Mouse (Mus musculus) liver, adult 2 months (tissue): ENCODE results near the gene Wrap53.
A peak's percentile ranks its signal among the peaks of the same experiment; 100 is the strongest.

Experiments
- CTCF ChIP-seq: fragments of 200-500 bp; IDR thresholded peaks from 2 replicates; pipeline ENCODE4 v1.5.1; 2011; ENCODE audit warnings: low read depth, low read length, control low read depth
- POLR2A ChIP-seq: fragments of 200-500 bp; IDR thresholded peaks from 2 replicates; pipeline ENCODE4 v1.6.1; 2011; ENCODE audit warnings: low read length, control low read depth; ENCODE audit not compliant: insufficient read depth; ENCODE audit errors: extremely low read depth

- TF ChIP-seq CTCF (peak; percentile 89), POLR2A (no peak)
Measured at GRCm38 (mm10) chr11:69613553-69614256, 33.6 kb upstream of the Wrap53 start.
